Mouse (Mus musculus) brain, embryonic 14.5 days (tissue): ENCODE data around the gene Msh4.

Source experiments
- CTCF ChIP-seq: fragments of 200-500 bp; IDR thresholded peaks from 2 replicates; pipeline ENCODE4 v1.5.1; 2012; ENCODE audit warnings: inconsistent platforms, mild to moderate bottlenecking, moderate library complexity, borderline replicate concordance; ENCODE audit not compliant: insufficient read depth, insufficient read length; ENCODE audit errors: extremely low read depth
- POLR2A ChIP-seq: fragments of 200-500 bp; IDR thresholded peaks from 2 replicates; pipeline ENCODE4 v1.6.1; 2012; ENCODE audit warnings: mild to moderate bottlenecking, inconsistent platforms, borderline replicate concordance; ENCODE audit not compliant: poor library complexity, insufficient read depth, insufficient read length, severe bottlenecking; ENCODE audit errors: extremely low read depth

DNA sequence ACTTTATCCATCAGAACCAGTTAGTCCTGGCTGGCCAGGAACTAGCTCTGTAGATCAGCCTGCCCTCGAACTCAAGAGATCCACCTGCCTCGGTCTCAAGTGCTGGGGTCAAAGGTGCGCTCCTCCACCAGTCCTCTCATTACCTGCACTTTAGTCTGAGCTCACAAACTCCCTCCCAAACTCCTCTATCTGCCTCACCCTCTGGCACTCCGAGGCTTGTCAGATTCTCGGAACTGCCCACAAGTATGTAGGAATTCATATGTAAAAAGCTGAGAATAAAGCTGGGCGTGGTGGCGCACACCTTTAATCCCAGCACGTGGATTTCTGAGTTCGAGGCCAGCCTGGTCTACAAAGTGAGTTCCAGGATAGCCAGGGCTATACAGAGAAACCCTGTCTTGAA, 34.5 kb upstream of the Msh4 start:
- TF ChIP-seq CTCF = no peak
- TF ChIP-seq POLR2A = no peak
